Mouse (Mus musculus) midbrain, embryonic 12.5 days (tissue): ENCODE results near the gene Ddx4. TPM values are rescaled to one million over a fixed set of nuclear protein-coding genes. Genes with fewer than 3 reads are reported as not detected.

Experiments used
- ATAC-seq: fragments of 200-750 bp; cut with Nextera tagmentation; 2 replicates; pipeline ENCODE4 v1.8.0; 2017; ENCODE audit warnings: low read depth, moderate TSS enrichment, moderate library complexity; ENCODE audit not compliant: low FRiP score
- H3K27ac ChIP-seq: fragments of 300-500 bp; sonication (generic); replicated peaks from 2 replicates; pipeline ENCODE4 v1.5.1; 2016; ENCODE audit warnings: mild to moderate bottlenecking
- H3K27me3 ChIP-seq: fragments of 300-500 bp; sonication (generic); 2 replicates; pipeline ENCODE4 v1.6.1; 2016; ENCODE audit warnings: mild to moderate bottlenecking
- H3K36me3 ChIP-seq: fragments of 300-500 bp; sonication (generic); 2 replicates; pipeline ENCODE4 v1.6.1; 2016
- H3K4me1 ChIP-seq: fragments of 300-500 bp; sonication (generic); 2 replicates; pipeline ENCODE4 v1.6.1; 2016
- H3K4me2 ChIP-seq: fragments of 300-500 bp; sonication (generic); replicated peaks from 2 replicates; pipeline ENCODE4 v1.6.1; 2016; ENCODE audit warnings: mild to moderate bottlenecking, moderate library complexity
- H3K4me3 ChIP-seq: fragments of 300-500 bp; sonication (generic); 2 replicates; pipeline ENCODE4 v1.5.1; 2016; ENCODE audit warnings: mild to moderate bottlenecking
- H3K9ac ChIP-seq: fragments of 300-500 bp; sonication (generic); replicated peaks from 2 replicates; pipeline ENCODE4 v1.6.1; 2016; ENCODE audit warnings: mild to moderate bottlenecking, moderate library complexity
- H3K9me3 ChIP-seq: fragments of 300-500 bp; sonication (generic); 2 replicates; pipeline ENCODE4 v1.6.1; 2016; ENCODE audit warnings: mild to moderate bottlenecking
- WGBS: fragments of 180-500 bp; shearing (Covaris S2); methylation state at CpG from one replicate; pipeline ENCODE4 v1.1.7; 2016; 5-methylcytosine and 5-hydroxymethylcytosine counted together
- polyA plus RNA-seq: library from polyadenylated mRNA; unstranded; fragments of >200 nt; fragmentation: Nextera tagmentation; extraction: Ambion mirVana; gene quantifications from 2 replicates; pipeline ENCODE4 v1.2.1, GENCODE M21; 2016

Gene Ddx4
- polyA plus RNA-seq, 1 experiment from 2014 or later: 0.82 TPM

GRCm38 (mm10) chr13:112666433-112667024 lies 14.3 kb upstream of the Ddx4 start:
- no peak overlapping the region for H3K4me3 ChIP-seq
- WGBS: 89% methylated on average over 10 of the region's 10 CpGs
- no peaks in the 10 kb centered on the region for H3K4me1 ChIP-seq
- ATAC-seq: no peak
- H3K27ac ChIP-seq: no peak overlapping the region
- H3K27me3 ChIP-seq: no peaks in the 10 kb centered on the region
- H3K9ac ChIP-seq: no peak overlapping the region
- no peak overlapping the region for H3K4me2 ChIP-seq
- no peaks in the 10 kb centered on the region for H3K9me3 ChIP-seq
- H3K36me3 ChIP-seq: peaks cover 7% of the 10 kb centered on the region

GRCm38 (mm10) chr13:112661687-112662086 lies 9.4 kb upstream of the Ddx4 start:
- Histone ChIP-seq H3K36me3 (no peaks in the 10 kb centered on the region), H3K4me2 (peak overlapping the region; percentile 77), H3K4me3 (0 out of 2 replicates have a peak overlapping the region, but pooled peaks have one; percentile 70), H3K27me3 (no peaks in the 10 kb centered on the region), H3K9me3 (no peaks in the 10 kb centered on the region), H3K4me1 (peaks cover 8% of the 10 kb centered on the region), H3K27ac (no peak overlapping the region), H3K9ac (peak overlapping the region; percentile 81; the same call in 1 of the 2 replicates)
- 75% methylated on average over 2 of the region's 2 CpGs for WGBS
- ATAC-seq: no peak

- peak; percentile 100 for ATAC-seq
- Histone ChIP-seq H3K27me3 (no peaks in the 10 kb centered on the region), H3K27ac (peak within 1 kb of the TSS; percentile 77), H3K9me3 (no peaks in the 10 kb centered on the region), H3K36me3 (no peaks in the 10 kb centered on the region), H3K4me3 (peak within 1 kb of the TSS; percentile 70), H3K4me1 (peaks cover 8% of the 10 kb centered on the region), H3K4me2 (peak within 1 kb of the TSS; percentile 77), H3K9ac (peak within 1 kb of the TSS; percentile 81)
- under 1% methylated on average over 33 of the region's 33 CpGs for WGBS
Measured at GRCm38 (mm10) chr13:112660574-112661381, 8.5 kb upstream of the Ddx4 start, which contains the start of gene Slc38a9. Gene Slc38a9 (plus strand): TSS chr13:112660751.

- WGBS: 3% methylated on average over 10 of the region's 10 CpGs
- Histone ChIP-seq H3K27me3 (no peaks in the 10 kb centered on the region), H3K4me3 (peak overlapping the region; percentile 70), H3K4me1 (peaks cover 8% of the 10 kb centered on the region), H3K4me2 (peak overlapping the region; percentile 77), H3K9ac (peak overlapping the region; percentile 53; the same call in 1 of the 2 replicates), H3K36me3 (no peaks in the 10 kb centered on the region), H3K27ac (no peak overlapping the region), H3K9me3 (no peaks in the 10 kb centered on the region)
- ATAC-seq: peak; percentile 25
Measured at GRCm38 (mm10) chr13:112659986-112660573, 7.8 kb upstream of the Ddx4 start.

- no peak overlapping the region for H3K4me3 ChIP-seq
- no peak overlapping the region for H3K9ac ChIP-seq
- H3K27ac ChIP-seq: no peak overlapping the region
- H3K27me3 ChIP-seq: no peaks in the 10 kb centered on the region
- no peak for ATAC-seq
- 91% methylated on average over 3 of the region's 3 CpGs for WGBS
- H3K36me3 ChIP-seq: no peaks in the 10 kb centered on the region
- H3K4me2 ChIP-seq: no peak overlapping the region
- H3K4me1 ChIP-seq: no peaks in the 10 kb centered on the region
- peaks cover 9% of the 10 kb centered on the region for H3K9me3 ChIP-seq
Measured at GRCm38 (mm10) chr13:112651183-112651582, 1.1 kb downstream of the Ddx4 start.

- H3K27me3 ChIP-seq: no peaks in the 10 kb centered on the region
- no peak for ATAC-seq
- H3K4me1 ChIP-seq: no peaks in the 10 kb centered on the region
- no peak overlapping the region for H3K9ac ChIP-seq
- H3K4me2 ChIP-seq: no peak overlapping the region
- H3K36me3 ChIP-seq: no peaks in the 10 kb centered on the region
- H3K27ac ChIP-seq: no peak overlapping the region
- WGBS: 98% methylated on average over 1 of the region's 1 CpGs
- no peaks in the 10 kb centered on the region for H3K9me3 ChIP-seq
- no peak overlapping the region for H3K4me3 ChIP-seq
Measured at GRCm38 (mm10) chr13:112645529-112646186, 6.6 kb downstream of the Ddx4 start.

- Histone ChIP-seq H3K4me3 (no peak overlapping the region), H3K27me3 (no peaks in the 10 kb centered on the region), H3K36me3 (no peaks in the 10 kb centered on the region), H3K9me3 (no peaks in the 10 kb centered on the region), H3K9ac (no peak overlapping the region), H3K4me2 (no peak overlapping the region), H3K27ac (no peak overlapping the region), H3K4me1 (no peaks in the 10 kb centered on the region)
- 92% methylated on average over 3 of the region's 3 CpGs for whole genome bisulfite sequencing
- ATAC-seq: no peak
Measured at GRCm38 (mm10) chr13:112644996-112645395, 7.3 kb downstream of the Ddx4 start.

GRCm38 (mm10) chr13:112642897-112643296 lies 9.4 kb downstream of the Ddx4 start:
- H3K4me2 ChIP-seq: no peak overlapping the region
- no peak for ATAC-seq
- 90% methylated on average over 3 of the region's 3 CpGs for WGBS

GRCm38 (mm10) chr13:112639111-112639510 lies 13.2 kb downstream of the Ddx4 start:
- no peaks in the 10 kb centered on the region for H3K4me1 ChIP-seq
- no peak for ATAC-seq
- H3K36me3 ChIP-seq: no peaks in the 10 kb centered on the region
- H3K27me3 ChIP-seq: peaks cover 3% of the 10 kb centered on the region; the same call in 1 of the 2 replicates
- no peak overlapping the region for H3K4me2 ChIP-seq
- H3K4me3 ChIP-seq: no peak overlapping the region
- no peaks in the 10 kb centered on the region for H3K9me3 ChIP-seq
- H3K9ac ChIP-seq: no peak overlapping the region
- H3K27ac ChIP-seq: no peak overlapping the region
- WGBS: 75% methylated on average over 4 of the region's 4 CpGs

More at GRCm38 (mm10) chr13:112642897-112643296, 9.4 kb downstream of the Ddx4 start:
- Histone ChIP-seq H3K4me3 (no peak overlapping the region), H3K27me3 (no peaks in the 10 kb centered on the region), H3K27ac (no peak overlapping the region), H3K4me1 (no peaks in the 10 kb centered on the region), H3K36me3 (no peaks in the 10 kb centered on the region), H3K9ac (no peak overlapping the region), H3K9me3 (no peaks in the 10 kb centered on the region)

- WGBS: 42% methylated on average over 3 of the region's 3 CpGs
- no peak overlapping the region for H3K27ac ChIP-seq
- H3K36me3 ChIP-seq: no peaks in the 10 kb centered on the region
- H3K4me1 ChIP-seq: no peaks in the 10 kb centered on the region
- ATAC-seq: no peak
- H3K4me2 ChIP-seq: no peak overlapping the region
- H3K9me3 ChIP-seq: no peaks in the 10 kb centered on the region
- H3K27me3 ChIP-seq: peaks cover 3% of the 10 kb centered on the region; the same call in 1 of the 2 replicates
- H3K4me3 ChIP-seq: no peak overlapping the region
- H3K9ac ChIP-seq: no peak overlapping the region
Measured at GRCm38 (mm10) chr13:112636498-112636897, 15.8 kb downstream of the Ddx4 start.

- Histone ChIP-seq H3K4me2 (no peak overlapping the region), H3K27ac (no peak overlapping the region), H3K36me3 (no peaks in the 10 kb centered on the region), H3K27me3 (peaks cover 3% of the 10 kb centered on the region; the same call in 1 of the 2 replicates), H3K9ac (no peak overlapping the region), H3K9me3 (no peaks in the 10 kb centered on the region), H3K4me3 (no peak overlapping the region), H3K4me1 (no peaks in the 10 kb centered on the region)
- no peak for ATAC-seq
- WGBS: 62% methylated on average over 7 of the region's 7 CpGs
Measured at GRCm38 (mm10) chr13:112635174-112635837, 17.0 kb downstream of the Ddx4 start.
